Comparison of ENCODE assay signal across 9 mouse cellular contexts in genomic region chr5:31527117-31527680, GRCm38 (mm10). TPM values are rescaled to one million over a fixed set of nuclear protein-coding genes. Genes with fewer than 3 reads are reported as not detected.
A peak's percentile ranks its signal among the peaks of the same experiment; 100 is the strongest.
DNase-seq lines count a peak whose midpoint lies in the region; ATAC-seq and TF ChIP-seq lines count a peak whose summit lies in the region.
"Had no signal": no experiment of that assay in that cellular context is flagged by ENCODE, and none has a peak within 500 bp of the region (broad histone marks: within the 10 kb centered on the region; RNA-seq: fewer than 3 reads in every experiment).

No protein-coding gene starts in this region.

- no peak for DNase-seq in cerebellum, adult 2 months
- no peak for DNase-seq in cerebellum, postnatal 25 days
- DNase-seq in spleen, adult 2 months (ENCODE audit: low read depth in 1 of 2, low spot score in 2 of 2), result no peak
- no peak for DNase-seq in spleen, adult 18-20 months
- no peak for DNase-seq in midbrain, postnatal 0 days (ENCODE audit: low spot score)
- no peak for DNase-seq in frontal cortex, postnatal 36 days (ENCODE audit: low spot score in 2 of 2)
- DNase-seq in left cerebral cortex, adult 18-20 months (ENCODE audit: low spot score in 2 of 2), result no peak

- peak; percentile 58 for ATAC-seq in intestine, embryonic 15.5 days
- peak; percentile 27; the same call in 1 of the 2 replicates for ATAC-seq in midbrain, postnatal 0 days (ENCODE audit: low FRiP score)

- TF ChIP-seq CTCF in cerebellum, adult 2 months (IDR thresholded peaks at IDR 0.05; ENCODE audit: borderline replicate concordance, insufficient read depth, low read depth, low read length), result no peak
- TF ChIP-seq CTCF in spleen, adult 2 months (IDR thresholded peaks at IDR 0.05; ENCODE audit: extremely low read depth, insufficient read depth, insufficient read length, insufficient replicate concordance), result no peak
- no peak for TF ChIP-seq CTCF in midbrain, postnatal 0 days (IDR thresholded peaks at IDR 0.05)

- H3K36me3 ChIP-seq in spleen, adult 2 months (ENCODE audit: control insufficient read depth, insufficient read depth, low read length), result peaks cover 18% of the 10 kb centered on the region
- H3K36me3 ChIP-seq in intestine, embryonic 15.5 days, result peaks cover 15% of the 10 kb centered on the region
- H3K36me3 ChIP-seq in midbrain, postnatal 0 days (ENCODE audit: insufficient read depth, low read length), result peaks cover 27% of the 10 kb centered on the region

- no peaks in the 10 kb centered on the region for H3K27me3 ChIP-seq in cerebellum, adult 2 months (ENCODE audit: control insufficient read depth, insufficient read depth, low read length)
- H3K27me3 ChIP-seq in spleen, adult 2 months (ENCODE audit: control insufficient read depth, insufficient read depth, low read length), result no peaks in the 10 kb centered on the region
- H3K27me3 ChIP-seq in intestine, embryonic 15.5 days (replicated peaks), result no peaks in the 10 kb centered on the region
- no peaks in the 10 kb centered on the region for H3K27me3 ChIP-seq in midbrain, postnatal 0 days (ENCODE audit: insufficient read depth, low read length)

- H3K4me3 ChIP-seq in cerebellum, adult 2 months (replicated peaks; ENCODE audit: insufficient read depth, low read depth, low read length), result peak overlapping the region; percentile 91
- H3K4me3 ChIP-seq in spleen, adult 2 months (ENCODE audit: extremely low read depth, insufficient read depth, insufficient read length), result peak overlapping the region; percentile 83
- H3K4me3 ChIP-seq in intestine, embryonic 15.5 days (replicated peaks), result peak overlapping the region; percentile 96
- peak overlapping the region; percentile 84 for H3K4me3 ChIP-seq in midbrain, postnatal 0 days (ENCODE audit: low read depth, low read length)

- no peak overlapping the region for H3K27ac ChIP-seq in cerebellum, adult 2 months (ENCODE audit: insufficient read depth, low read length)
- H3K27ac ChIP-seq in spleen, adult 2 months (ENCODE audit: insufficient read depth, low read length), result peak overlapping the region; percentile 31; the same call in 1 of the 2 replicates
- peak overlapping the region; percentile 88 for H3K27ac ChIP-seq in intestine, embryonic 15.5 days
- H3K27ac ChIP-seq in midbrain, postnatal 0 days (ENCODE audit: low read depth, low read length), result peak overlapping the region; percentile 89

- WGBS in cerebellum, adult 2 months, result 2% methylated on average over 40 of the region's 40 CpGs
- WGBS in spleen, adult 2 months, result 3% methylated on average over 40 of the region's 40 CpGs
- WGBS in intestine, embryonic 15.5 days, result 2% methylated on average over 40 of the region's 40 CpGs
- WGBS in midbrain, postnatal 0 days, result 2% methylated on average over 40 of the region's 40 CpGs

- H3K4me2 ChIP-seq in intestine, embryonic 15.5 days (replicated peaks), result peak overlapping the region; percentile 91
- H3K4me2 ChIP-seq in midbrain, postnatal 0 days (ENCODE audit: low read depth, low read length, poor library complexity, severe bottlenecking), result peak overlapping the region; percentile 98

- no peak for TF ChIP-seq POLR2A in cerebellum, adult 2 months (IDR thresholded peaks at IDR 0.05; ENCODE audit: borderline replicate concordance, insufficient read depth, low read length)
- no peak for TF ChIP-seq POLR2A in spleen, adult 2 months (IDR thresholded peaks at IDR 0.05; ENCODE audit: low read depth, low read length)

- peak overlapping the region; percentile 93 for H3K9ac ChIP-seq in intestine, embryonic 15.5 days
- H3K9ac ChIP-seq in midbrain, postnatal 0 days (replicated peaks; ENCODE audit: low read length, poor library complexity, severe bottlenecking), result peak overlapping the region; percentile 80

- peaks cover 3% of the 10 kb centered on the region; the same call in 1 of the 2 replicates for H3K4me1 ChIP-seq in cerebellum, adult 2 months (ENCODE audit: control insufficient read depth, insufficient read depth, low read length)
- peaks cover 5% of the 10 kb centered on the region; the same call in 1 of the 2 replicates for H3K4me1 ChIP-seq in spleen, adult 2 months (ENCODE audit: control insufficient read depth, insufficient read depth, insufficient read length)
- H3K4me1 ChIP-seq in intestine, embryonic 15.5 days (replicated peaks), result peaks cover 9% of the 10 kb centered on the region; the same call in 1 of the 2 replicates
- H3K4me1 ChIP-seq in midbrain, postnatal 0 days (ENCODE audit: insufficient read depth, low read length), result peaks cover 9% of the 10 kb centered on the region

- H3K9me3 ChIP-seq in intestine, embryonic 15.5 days, result no peaks in the 10 kb centered on the region
- no peaks in the 10 kb centered on the region for H3K9me3 ChIP-seq in midbrain, postnatal 0 days (ENCODE audit: low read length)

RNA-seq across cellular contexts. Expression of gene Slc4a1ap, which starts 0.4 kb away (rescaled TPM):
- polyA plus RNA-seq in cerebellum, adult 2 months (2012; rRNA removed), result 25.0 and 26.3 TPM in 2 replicates
- polyA plus RNA-seq in spleen, adult 2 months (2012; rRNA removed), result 10.3 and 14.9 TPM in 2 replicates
- polyA plus RNA-seq in intestine, embryonic 15.5 days (2015; fragmentation: Nextera tagmentation; extraction: Ambion mirVana), result 25.5 and 27.8 TPM in 2 replicates
- 36.8 and 39.6 TPM in 2 replicates for total RNA-seq in midbrain, postnatal 0 days (2014; rRNA removed)
- 23.3 and 30.1 TPM in 2 replicates for polyA plus RNA-seq in midbrain, postnatal 0 days (2015; fragmentation: Nextera tagmentation; extraction: Ambion mirVana)
- total RNA-seq in left cerebral cortex, adult 18-20 months (2021), result 10 to 100 TPM; 49.6 to 49.7 TPM

RNA-seq across cellular contexts. Expression of gene Supt7l, which starts 0.4 kb away (rescaled TPM):
- polyA plus RNA-seq in cerebellum, adult 2 months (2012; rRNA removed), result 17.1 and 17.9 TPM in 2 replicates
- polyA plus RNA-seq in spleen, adult 2 months (2012; rRNA removed), result 6.1 and 7.0 TPM in 2 replicates
- 18.1 TPM in 2 replicates for polyA plus RNA-seq in intestine, embryonic 15.5 days (2015; fragmentation: Nextera tagmentation; extraction: Ambion mirVana)
- 25.3 and 25.7 TPM in 2 replicates for total RNA-seq in midbrain, postnatal 0 days (2014; rRNA removed)
- polyA plus RNA-seq in midbrain, postnatal 0 days (2015; fragmentation: Nextera tagmentation; extraction: Ambion mirVana), result 18.1 and 20.4 TPM in 2 replicates
- total RNA-seq in left cerebral cortex, adult 18-20 months (2021), result 10 to 100 TPM; 16.8 to 17.8 TPM

RNA-seq across cellular contexts. Expression of gene Gpn1, which starts 32.7 kb away (rescaled TPM):
- polyA plus RNA-seq in cerebellum, adult 2 months (2012; rRNA removed), result 24.8 and 26.7 TPM in 2 replicates
- polyA plus RNA-seq in spleen, adult 2 months (2012; rRNA removed), result 9.4 and 11.0 TPM in 2 replicates
- 47.9 and 54.5 TPM in 2 replicates for polyA plus RNA-seq in intestine, embryonic 15.5 days (2015; fragmentation: Nextera tagmentation; extraction: Ambion mirVana)
- 35.2 and 37.3 TPM in 2 replicates for total RNA-seq in midbrain, postnatal 0 days (2014; rRNA removed)
- 62.7 and 71.1 TPM in 2 replicates for polyA plus RNA-seq in midbrain, postnatal 0 days (2015; fragmentation: Nextera tagmentation; extraction: Ambion mirVana)
- total RNA-seq in left cerebral cortex, adult 18-20 months (2021), result 10 to 100 TPM; 30.1 to 35.5 TPM

RNA-seq across cellular contexts. Expression of gene 4930548H24Rik, which starts 41.7 kb away (rescaled TPM):
- not detected in 2 replicates for polyA plus RNA-seq in cerebellum, adult 2 months (2012; rRNA removed)
- not detected in 2 replicates for polyA plus RNA-seq in spleen, adult 2 months (2012; rRNA removed)
- polyA plus RNA-seq in intestine, embryonic 15.5 days (2015; fragmentation: Nextera tagmentation; extraction: Ambion mirVana), result not detected in 2 replicates
- total RNA-seq in midbrain, postnatal 0 days (2014; rRNA removed), result 0.28 TPM in 1 of 2 replicates, not detected in the other
- not detected in 2 replicates for polyA plus RNA-seq in midbrain, postnatal 0 days (2015; fragmentation: Nextera tagmentation; extraction: Ambion mirVana)
- under 1 TPM in 1 of 2 experiments, not detected in 1; 0.16 TPM for total RNA-seq in left cerebral cortex, adult 18-20 months (2021)
- total RNA-seq: hematopoietic stem cell, adult 5-6 weeks had no signal
